Comparison of ENCODE assay signal across 13 mouse cellular contexts in genomic region chr8:26282156-26282935, GRCm38 (mm10).
A peak's percentile ranks its signal among the peaks of the same experiment; 100 is the strongest.
DNase-seq lines count a peak whose midpoint lies in the region; TF ChIP-seq lines count a peak whose summit lies in the region.
"Had no signal": no experiment of that assay in that cellular context is flagged by ENCODE, and none has a peak within 500 bp of the region (broad histone marks: within the 10 kb centered on the region; RNA-seq: fewer than 3 reads in every experiment).

No protein-coding gene starts in this region.

- H3K27ac ChIP-seq in heart, adult 2 months: peak overlapping the region; percentile 23; the same call in 1 of the 2 replicates
- H3K27ac ChIP-seq: left cerebral cortex, adult 2 months; limb, embryonic 15.5 days had no signal

- no peaks in the 10 kb centered on the region for H3K36me3 ChIP-seq in heart, adult 2 months (ENCODE audit: control insufficient read depth, insufficient read depth, low read length)
- H3K36me3 ChIP-seq: limb, embryonic 15.5 days had no signal

- TF ChIP-seq POLR2A in heart, adult 2 months (IDR thresholded peaks at IDR 0.05; ENCODE audit: insufficient read depth, low read depth, low read length): no peak

- 67% methylated on average over 11 of the region's 11 CpGs for WGBS in heart, adult 2 months

- TF ChIP-seq EP300 in heart, adult 2 months (IDR thresholded peaks at IDR 0.05; ENCODE audit: insufficient read depth, low read depth, low read length): 0 out of 2 replicates have a peak, but pooled peaks have one; percentile 23

- intact Hi-C loops in heart, adult 2 months (cut with DNase I): no loop called here
- intact Hi-C loops in gastrocnemius, postnatal 14 days (cut with DNase I; ENCODE audit: low total_unique reads): no loop called here

- H3K4me1 ChIP-seq in heart, adult 2 months (ENCODE audit: control insufficient read depth, insufficient read depth, low read length): no peaks in the 10 kb centered on the region

- H3K27me3 ChIP-seq in heart, adult 2 months (ENCODE audit: control insufficient read depth, insufficient read depth, low read length): no peaks in the 10 kb centered on the region
- H3K27me3 ChIP-seq: limb, embryonic 15.5 days had no signal

- DNase-seq in heart, adult 2 months: peak; percentile 46 to 62
- no peak for DNase-seq in heart, postnatal 4 days
- DNase-seq in NIH3T3 (ENCODE audit: low read depth): peak; percentile 40
- peak; percentile 23 for DNase-seq in gastrocnemius, postnatal 14 days
- peak; percentile 23 for DNase-seq in lung, postnatal 10 days
- DNase-seq in layer of hippocampus, postnatal 36 days: no peak
- DNase-seq in natural killer cell, adult 2 months (ENCODE audit: low spot score in 2 of 2): no peak
- DNase-seq: cerebellum, adult 18-20 months; kidney, postnatal 14 days; thymus, adult 2 months had no signal

- no peak overlapping the region for H3K4me3 ChIP-seq in heart, adult 2 months
- H3K4me3 ChIP-seq: left cerebral cortex, adult 2 months; limb, embryonic 15.5 days; myocyte had no signal

- no peak for TF ChIP-seq CTCF in heart, adult 2 months (IDR thresholded peaks at IDR 0.05)

- H3K79me2 ChIP-seq in heart, adult 2 months (replicated peaks; ENCODE audit: control insufficient read depth, insufficient read depth, low read length): no peaks in the 10 kb centered on the region

- H3K9ac ChIP-seq in heart, adult 2 months (ENCODE audit: low read depth, low read length): no peak overlapping the region
- H3K9ac ChIP-seq: limb, embryonic 15.5 days had no signal

Comparison
In these comparisons a context has a peak if more than half of its experiments do, and no peak if none do; other contexts are left out.
1. DNase-seq: peak in heart, adult 2 months (2 of 2), NIH3T3 (single experiment), gastrocnemius, postnatal 14 days (single experiment) and lung, postnatal 10 days (single experiment); none in heart, postnatal 4 days (single experiment), layer of hippocampus, postnatal 36 days (0 of 2) and natural killer cell, adult 2 months (0 of 2).